ENCODE assay signal across 27 mouse cellular contexts in the genomic region with DNA sequence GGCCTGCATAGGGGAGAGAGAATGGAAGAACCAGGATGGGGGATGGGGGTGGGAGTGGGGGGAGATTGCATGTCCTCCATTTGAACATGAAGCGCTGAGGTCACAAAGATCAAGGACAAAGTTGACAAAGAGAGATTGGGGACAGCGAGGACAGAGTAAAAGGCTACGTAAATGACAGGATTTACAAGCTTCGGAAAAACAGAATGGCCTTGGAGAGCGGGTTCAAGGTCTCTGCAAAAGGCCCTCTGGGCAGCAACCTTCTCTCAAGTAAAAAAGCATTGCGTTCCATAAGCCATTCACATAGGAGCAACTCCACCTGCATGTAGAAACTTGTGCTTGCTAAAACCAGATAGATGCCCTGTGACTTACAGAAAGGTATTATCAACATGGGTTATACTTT.
DNase-seq lines count a peak whose midpoint lies in the region; ATAC-seq and TF ChIP-seq lines count a peak whose summit lies in the region.
"Had no signal": no experiment of that assay in that cellular context is flagged by ENCODE, and none has a peak within 500 bp of the region (broad histone marks: within the 10 kb centered on the region; RNA-seq: fewer than 3 reads in every experiment).

No protein-coding gene starts in this region.

- 0 out of 2 replicates have a peak overlapping the region, but pooled peaks have one; percentile 13 for H3K27ac ChIP-seq in stomach, postnatal 0 days (replicated peaks)
- no peak overlapping the region for H3K27ac ChIP-seq in kidney, adult 2 months (ENCODE audit: insufficient read depth, low read depth, low read length)
- H3K27ac ChIP-seq: embryonic facial prominence, embryonic 10.5 days; embryonic facial prominence, embryonic 13.5 days; forebrain, embryonic 10.5 days; forebrain, embryonic 13.5 days; gastrocnemius, adult 2 months; hindbrain, embryonic 12.5 days; hindbrain, embryonic 15.5 days had no signal

- no peak overlapping the region for H3K9ac ChIP-seq in stomach, postnatal 0 days (ENCODE audit: low read length)
- H3K9ac ChIP-seq: embryonic facial prominence, embryonic 13.5 days; forebrain, embryonic 13.5 days; hindbrain, embryonic 12.5 days; hindbrain, embryonic 15.5 days had no signal

- no peaks in the 10 kb centered on the region for H3K4me1 ChIP-seq in stomach, postnatal 0 days (replicated peaks; ENCODE audit: control insufficient read depth, insufficient read depth)
- no peaks in the 10 kb centered on the region for H3K4me1 ChIP-seq in kidney, adult 2 months (ENCODE audit: control insufficient read depth, insufficient read depth, low read length)
- H3K4me1 ChIP-seq: forebrain, embryonic 10.5 days; forebrain, embryonic 13.5 days; hindbrain, embryonic 12.5 days; hindbrain, embryonic 15.5 days had no signal

- no peak for ATAC-seq in stomach, postnatal 0 days (ENCODE audit: low FRiP score, low TSS enrichment)
- ATAC-seq: forebrain, embryonic 13.5 days; forebrain, embryonic 16.5 days; intestine, postnatal 0 days; Patski had no signal

- WGBS in stomach, postnatal 0 days: 72% methylated on average over 6 of the region's 6 CpGs
- WGBS in kidney, adult 2 months: 87% methylated on average over 6 of the region's 6 CpGs

- H3K36me3 ChIP-seq in stomach, postnatal 0 days (ENCODE audit: control insufficient read depth, insufficient read depth, low read length): no peaks in the 10 kb centered on the region
- H3K36me3 ChIP-seq in kidney, adult 2 months (ENCODE audit: control insufficient read depth, insufficient read depth, low read length): no peaks in the 10 kb centered on the region
- H3K36me3 ChIP-seq: embryonic facial prominence, embryonic 10.5 days; embryonic facial prominence, embryonic 13.5 days; forebrain, embryonic 10.5 days; G1E; hindbrain, embryonic 12.5 days; hindbrain, embryonic 15.5 days had no signal

- no peaks in the 10 kb centered on the region for H3K27me3 ChIP-seq in stomach, postnatal 0 days (ENCODE audit: control insufficient read depth, insufficient read depth, low read length)
- no peaks in the 10 kb centered on the region for H3K27me3 ChIP-seq in kidney, adult 2 months (replicated peaks; ENCODE audit: control insufficient read depth, insufficient read depth, low read length)
- H3K27me3 ChIP-seq: CH12.LX; embryonic facial prominence, embryonic 13.5 days; forebrain, embryonic 13.5 days; hindbrain, embryonic 12.5 days; hindbrain, embryonic 15.5 days; Patski had no signal

- no peak overlapping the region for H3K4me3 ChIP-seq in stomach, postnatal 0 days (ENCODE audit: low read depth, low read length)
- H3K4me3 ChIP-seq in kidney, adult 2 months (ENCODE audit: insufficient read depth, low read depth, low read length): no peak overlapping the region
- H3K4me3 ChIP-seq: embryonic facial prominence, embryonic 10.5 days; embryonic facial prominence, embryonic 13.5 days; erythroblast, embryonic 14.5 days; forebrain, embryonic 10.5 days; forebrain, embryonic 13.5 days; gastrocnemius, adult 2 months; hindbrain, embryonic 12.5 days; hindbrain, embryonic 15.5 days had no signal

- DNase-seq in adrenal gland, adult 2 months: peak; percentile 47
- DNase-seq in adrenal gland, postnatal 4 days (ENCODE audit: low spot score in 2 of 2): no peak
- peak; percentile 28 for DNase-seq in adrenal gland, postnatal 10 days
- DNase-seq in adrenal gland, postnatal 36 days: peak; percentile 36 to 46
- no peak for DNase-seq in stomach, postnatal 0 days (ENCODE audit: low spot score)
- DNase-seq in cerebellum, adult 8-10 months: no peak
- no peak for DNase-seq in kidney, adult 2 months
- DNase-seq: cerebellum, adult 18-20 months; cerebellum, adult 9-11 months; cerebellum, postnatal 36 days; embryo, embryonic 11 days; gastrocnemius, adult 2 months; gastrocnemius, postnatal 14 days; kidney, adult 9 months had no signal

- no peak overlapping the region for H3K4me2 ChIP-seq in stomach, postnatal 0 days (replicated peaks; ENCODE audit: low read depth)
- H3K4me2 ChIP-seq: embryonic facial prominence, embryonic 13.5 days; forebrain, embryonic 13.5 days; heart, embryonic 11.5 days; hindbrain, embryonic 12.5 days; hindbrain, embryonic 15.5 days had no signal

- TF ChIP-seq EP300 in stomach, postnatal 0 days (optimal IDR thresholded peaks at IDR 0.05): no peak

- no peak for TF ChIP-seq CTCF in stomach, postnatal 0 days (IDR thresholded peaks at IDR 0.05; ENCODE audit: low read depth)
- TF ChIP-seq CTCF in kidney, adult 2 months (conservative IDR thresholded peaks at IDR 0.05; ENCODE audit: insufficient read depth, insufficient read length, low read depth, low read length): no peak

- no peaks in the 10 kb centered on the region for H3K9me3 ChIP-seq in stomach, postnatal 0 days (ENCODE audit: control insufficient read depth, low read length)
- H3K9me3 ChIP-seq: embryonic facial prominence, embryonic 10.5 days; embryonic facial prominence, embryonic 13.5 days; forebrain, embryonic 10.5 days; forebrain, embryonic 13.5 days; G1E; hindbrain, embryonic 12.5 days; hindbrain, embryonic 15.5 days had no signal

- no peak for TF ChIP-seq POLR2A in kidney, adult 2 months (IDR thresholded peaks at IDR 0.05; ENCODE audit: low read depth, low read length)

Comparison
In these comparisons a context has a peak if more than half of its experiments do, and no peak if none do; other contexts are left out.
1. DNase-seq: peak in adrenal gland, adult 2 months (single experiment), adrenal gland, postnatal 10 days (single experiment) and adrenal gland, postnatal 36 days (2 of 2); none in adrenal gland, postnatal 4 days (0 of 2), stomach, postnatal 0 days (single experiment), cerebellum, adult 8-10 months (single experiment) and kidney, adult 2 months (single experiment).